Mouse (Mus musculus) lung, embryonic 15.5 days (tissue): ENCODE data around the gene Tnxb. TPM values are rescaled to one million over a fixed set of nuclear protein-coding genes. Genes with fewer than 3 reads are reported as not detected.
A peak's percentile ranks its signal among the peaks of the same experiment; 100 is the strongest.

ENCODE experiments used
- ATAC-seq: fragments of 200-750 bp; cut with Nextera tagmentation; 2 replicates; pipeline ENCODE4 v1.8.0; 2017; ENCODE audit warnings: moderate number of reproducible peaks, borderline replicate concordance; ENCODE audit not compliant: low FRiP score, low TSS enrichment; ENCODE audit errors: extremely low read depth
- H3K27ac ChIP-seq: fragments of 300-500 bp; sonication (generic); 2 replicates; pipeline ENCODE4 v1.5.1; 2015; ENCODE audit warnings: moderate library complexity, mild to moderate bottlenecking, inconsistent platforms
- H3K27me3 ChIP-seq: fragments of 300-500 bp; sonication (generic); 2 replicates; pipeline ENCODE4 v1.6.1; 2015; ENCODE audit warnings: inconsistent platforms
- H3K36me3 ChIP-seq: fragments of 300-500 bp; sonication (generic); 2 replicates; pipeline ENCODE4 v1.6.1; 2015; ENCODE audit warnings: inconsistent platforms
- H3K4me1 ChIP-seq: fragments of 300-500 bp; sonication (generic); 2 replicates; pipeline ENCODE4 v1.6.1; 2015; ENCODE audit warnings: inconsistent platforms
- H3K4me2 ChIP-seq: fragments of 300-500 bp; sonication (generic); 2 replicates; pipeline ENCODE4 v1.6.1; 2015; ENCODE audit warnings: inconsistent platforms, mild to moderate bottlenecking, moderate library complexity
- H3K4me3 ChIP-seq: fragments of 300-500 bp; sonication (generic); 2 replicates; pipeline ENCODE4 v1.5.1; 2015; ENCODE audit warnings: mild to moderate bottlenecking, inconsistent platforms
- H3K9ac ChIP-seq: fragments of 300-500 bp; sonication (generic); 2 replicates; pipeline ENCODE4 v1.6.1; 2015; ENCODE audit warnings: inconsistent platforms
- H3K9me3 ChIP-seq: fragments of 300-500 bp; sonication (generic); 2 replicates; pipeline ENCODE4 v1.6.1; 2016; ENCODE audit warnings: inconsistent platforms
- WGBS: fragments of 180-500 bp; shearing (Covaris S2); methylation state at CpG from one replicate; pipeline ENCODE4 v1.1.7; 2015; 5-methylcytosine and 5-hydroxymethylcytosine counted together
- polyA plus RNA-seq: library from polyadenylated mRNA; unstranded; fragments of >200 nt; fragmentation: Nextera tagmentation; extraction: Ambion mirVana; gene quantifications from 2 replicates; pipeline ENCODE4 v1.2.1, GENCODE M21; 2015

The Tnxb gene
- polyA plus RNA-seq, 1 experiment from 2014 or later, result 0.77 TPM

DNA sequence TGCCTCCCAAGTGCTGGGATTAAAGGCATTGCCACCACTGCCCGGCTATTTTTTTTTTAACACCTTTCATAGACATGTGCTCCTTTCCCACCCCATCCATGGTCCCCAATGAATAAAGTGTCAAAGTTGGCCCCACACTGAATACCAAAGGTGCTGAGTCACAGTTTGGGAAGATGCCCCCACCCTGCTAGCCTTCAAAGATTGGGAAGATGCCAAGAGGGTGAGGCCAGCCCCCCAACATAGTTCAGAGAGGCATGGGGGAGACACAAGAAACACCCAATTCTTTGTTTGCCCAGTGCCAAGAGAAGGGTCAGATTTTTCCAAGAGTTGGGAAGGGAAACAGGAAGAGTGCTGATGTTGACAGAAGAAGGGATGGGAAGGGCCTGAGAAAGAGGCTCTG lies 7.9 kb upstream of the Tnxb start:
- ATAC-seq, result no peak

GRCm38 (mm10) chr17:34662978-34663377 lies 7.4 kb upstream of the Tnxb start:
- Histone ChIP-seq H3K4me1 (peaks cover 12% of the 10 kb centered on the region), H3K9me3 (no peaks in the 10 kb centered on the region), H3K4me2 (no peak overlapping the region), H3K27me3 (peaks cover 54% of the 10 kb centered on the region), H3K36me3 (no peaks in the 10 kb centered on the region), H3K9ac (no peak overlapping the region), H3K27ac (no peak overlapping the region), H3K4me3 (no peak overlapping the region)
- 82% methylated on average over 8 of the region's 8 CpGs for WGBS
- ATAC-seq, result no peak

More for the DNA sequence above, 7.9 kb upstream of the Tnxb start:
- Histone ChIP-seq H3K36me3 (no peaks in the 10 kb centered on the region), H3K9ac (no peak overlapping the region), H3K4me2 (no peak overlapping the region), H3K27me3 (peaks cover 54% of the 10 kb centered on the region), H3K4me1 (peaks cover 12% of the 10 kb centered on the region), H3K4me3 (no peak overlapping the region), H3K27ac (no peak overlapping the region), H3K9me3 (no peaks in the 10 kb centered on the region)
- 69% methylated on average over 1 of the region's 1 CpGs for WGBS

GRCm38 (mm10) chr17:34663558-34663957 lies 6.8 kb upstream of the Tnxb start:
- no peak for ATAC-seq
- Histone ChIP-seq H3K4me2 (no peak overlapping the region), H3K4me1 (peaks cover 12% of the 10 kb centered on the region), H3K27ac (no peak overlapping the region), H3K9me3 (no peaks in the 10 kb centered on the region), H3K9ac (no peak overlapping the region), H3K4me3 (no peak overlapping the region), H3K27me3 (peaks cover 52% of the 10 kb centered on the region), H3K36me3 (no peaks in the 10 kb centered on the region)
- WGBS, result 45% methylated on average over 1 of the region's 1 CpGs

- Histone ChIP-seq H3K27ac (no peak overlapping the region), H3K4me3 (no peak overlapping the region), H3K4me1 (peaks cover 12% of the 10 kb centered on the region), H3K27me3 (peaks cover 52% of the 10 kb centered on the region), H3K9me3 (no peaks in the 10 kb centered on the region), H3K36me3 (no peaks in the 10 kb centered on the region), H3K9ac (no peak overlapping the region), H3K4me2 (no peak overlapping the region)
- no peak for ATAC-seq
- 56% methylated on average over 7 of the region's 7 CpGs for WGBS
Observed at GRCm38 (mm10) chr17:34664472-34664871, 5.9 kb upstream of the Tnxb start.

GRCm38 (mm10) chr17:34671151-34672066 lies 1.1 kb downstream of the Tnxb start:
- no peaks in the 10 kb centered on the region for H3K36me3 ChIP-seq
- peak overlapping the region; percentile 52 for H3K4me2 ChIP-seq
- H3K9me3 ChIP-seq, result no peaks in the 10 kb centered on the region
- WGBS, result 9% methylated on average over 88 of the region's 93 CpGs
- peaks cover 26% of the 10 kb centered on the region for H3K4me1 ChIP-seq
- H3K4me3 ChIP-seq, result peak overlapping the region; percentile 22
- peak; percentile 23; the same call in 1 of the 2 replicates for ATAC-seq
- peaks cover 71% of the 10 kb centered on the region for H3K27me3 ChIP-seq
- no peak overlapping the region for H3K27ac ChIP-seq
- H3K9ac ChIP-seq, result no peak overlapping the region

DNA sequence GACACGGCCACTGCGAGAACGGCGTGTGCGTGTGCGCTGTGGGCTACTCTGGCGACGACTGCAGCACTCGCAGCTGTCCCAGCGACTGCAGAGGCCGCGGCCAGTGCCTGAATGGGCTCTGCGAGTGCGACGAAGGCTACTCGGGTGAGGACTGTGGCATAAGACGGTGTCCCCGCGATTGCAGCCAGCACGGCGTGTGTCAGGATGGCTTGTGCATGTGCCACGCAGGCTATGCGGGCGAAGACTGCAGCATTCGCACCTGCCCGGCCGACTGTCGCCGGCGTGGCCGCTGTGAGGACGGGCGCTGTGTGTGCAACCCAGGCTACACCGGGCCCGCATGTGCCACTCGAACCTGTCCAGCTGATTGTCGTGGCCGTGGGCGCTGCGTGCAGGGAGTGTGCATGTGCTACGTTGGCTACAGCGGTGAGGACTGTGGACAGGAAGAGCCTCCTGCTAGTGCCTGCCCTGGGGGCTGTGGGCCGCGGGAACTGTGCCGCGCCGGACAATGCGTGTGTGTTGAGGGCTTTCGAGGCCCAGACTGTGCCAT lies 2.0 kb downstream of the Tnxb start:
- peak overlapping the region; percentile 52 for H3K4me2 ChIP-seq
- H3K36me3 ChIP-seq, result no peaks in the 10 kb centered on the region
- H3K9me3 ChIP-seq, result no peaks in the 10 kb centered on the region
- peak overlapping the region; percentile 22 for H3K4me3 ChIP-seq
- no peak for ATAC-seq
- peaks cover 26% of the 10 kb centered on the region for H3K4me1 ChIP-seq
- H3K9ac ChIP-seq, result no peak overlapping the region
- H3K27me3 ChIP-seq, result peaks cover 80% of the 10 kb centered on the region
- 30% methylated on average over 49 of the region's 49 CpGs for WGBS
- no peak overlapping the region for H3K27ac ChIP-seq

GRCm38 (mm10) chr17:34673139-34673538 lies 2.8 kb downstream of the Tnxb start:
- Histone ChIP-seq H3K4me2 (no peak overlapping the region), H3K4me1 (peaks cover 26% of the 10 kb centered on the region), H3K36me3 (no peaks in the 10 kb centered on the region), H3K9me3 (no peaks in the 10 kb centered on the region), H3K27ac (no peak overlapping the region), H3K4me3 (no peak overlapping the region), H3K27me3 (peaks cover 88% of the 10 kb centered on the region), H3K9ac (no peak overlapping the region)
- ATAC-seq, result no peak
- WGBS, result 82% methylated on average over 7 of the region's 7 CpGs

DNA sequence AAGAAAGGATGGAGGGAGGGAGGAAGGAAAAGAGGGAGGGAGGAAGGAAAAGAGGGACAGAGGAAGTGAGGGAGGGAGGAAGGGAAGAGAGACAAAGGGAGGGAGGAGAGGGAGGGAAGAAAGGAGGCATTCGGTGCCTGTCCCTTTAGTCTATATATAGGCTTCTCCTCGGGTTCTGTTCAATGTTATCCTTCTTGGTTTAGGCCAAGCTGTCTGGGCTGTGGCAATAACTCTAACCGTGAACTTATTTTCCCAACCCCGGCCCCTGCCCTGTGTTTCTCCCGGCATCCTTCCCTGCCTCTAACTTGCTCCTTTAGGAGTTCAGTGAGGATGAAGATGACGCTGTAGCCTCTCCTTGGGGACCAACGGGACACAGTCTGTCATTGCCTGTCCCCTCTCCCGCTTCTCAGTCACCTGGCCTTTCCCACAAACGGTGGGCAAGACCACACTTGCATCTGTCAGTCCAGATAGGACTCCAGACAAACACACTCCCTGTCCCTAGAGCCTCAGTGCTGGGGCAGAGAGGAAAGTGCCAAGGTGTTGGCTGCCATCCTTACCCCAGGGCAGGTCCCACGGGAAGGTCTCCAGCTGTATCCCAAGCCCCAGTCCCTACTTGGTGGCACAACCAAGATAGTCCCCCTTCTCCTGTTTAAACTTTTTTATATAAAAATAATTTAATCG lies 4.3 kb downstream of the Tnxb start:
- H3K27me3 ChIP-seq, result peaks cover 93% of the 10 kb centered on the region
- no peak overlapping the region for H3K4me2 ChIP-seq
- peaks cover 26% of the 10 kb centered on the region for H3K4me1 ChIP-seq
- H3K9ac ChIP-seq, result no peak overlapping the region
- ATAC-seq, result no peak
- 38% methylated on average over 11 of the region's 11 CpGs for WGBS
- H3K36me3 ChIP-seq, result no peaks in the 10 kb centered on the region
- no peaks in the 10 kb centered on the region for H3K9me3 ChIP-seq
- H3K4me3 ChIP-seq, result no peak overlapping the region
- no peak overlapping the region for H3K27ac ChIP-seq

DNA sequence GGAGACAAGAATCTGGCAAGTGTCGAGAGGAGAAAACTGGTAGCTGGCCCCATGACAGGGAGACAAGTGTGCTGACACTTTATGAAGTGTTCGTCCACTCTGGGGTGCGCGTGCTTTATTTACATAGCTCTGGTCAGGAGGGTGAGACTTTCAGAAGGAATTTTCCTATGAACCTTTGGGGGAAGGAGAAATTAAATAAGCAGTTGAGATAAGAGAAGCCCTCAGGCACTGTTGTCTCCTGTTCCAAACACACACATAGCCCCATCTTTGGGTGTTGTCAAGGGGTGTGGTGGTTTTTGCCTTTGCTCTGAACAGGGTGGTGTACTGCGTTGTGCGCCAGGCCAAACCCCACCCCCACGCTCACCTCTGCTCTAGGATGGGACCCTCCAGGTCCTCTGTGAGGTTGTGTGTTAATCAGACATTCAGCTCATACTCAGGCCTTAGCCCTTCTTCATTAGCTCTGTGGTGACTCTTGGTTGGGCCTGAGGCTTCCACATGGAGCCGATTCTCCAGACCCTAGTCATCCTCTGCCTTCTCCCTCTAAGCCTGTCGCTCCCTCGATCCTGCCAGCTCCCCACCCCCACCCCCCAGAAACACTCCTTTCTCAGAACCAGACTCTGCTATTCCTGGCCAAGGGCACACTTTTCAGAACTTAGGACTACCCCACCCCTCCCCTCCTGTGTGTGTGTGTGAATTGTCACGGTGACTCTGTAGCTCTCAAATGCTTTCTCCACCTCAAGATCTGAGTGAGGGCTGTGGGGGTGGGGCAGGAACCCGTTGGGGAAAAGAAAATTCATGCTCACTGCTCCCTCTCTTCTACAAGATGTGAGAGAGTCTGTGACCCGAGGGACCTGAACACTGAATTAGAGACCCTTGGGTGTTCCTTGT lies 5.1 kb downstream of the Tnxb start:
- 31% methylated on average over 13 of the region's 13 CpGs for WGBS
- Histone ChIP-seq H3K4me1 (peaks cover 26% of the 10 kb centered on the region), H3K9me3 (no peaks in the 10 kb centered on the region), H3K4me3 (no peak overlapping the region), H3K9ac (no peak overlapping the region), H3K27me3 (peaks cover 92% of the 10 kb centered on the region), H3K27ac (no peak overlapping the region), H3K4me2 (no peak overlapping the region), H3K36me3 (no peaks in the 10 kb centered on the region)
- no peak for ATAC-seq

DNA sequence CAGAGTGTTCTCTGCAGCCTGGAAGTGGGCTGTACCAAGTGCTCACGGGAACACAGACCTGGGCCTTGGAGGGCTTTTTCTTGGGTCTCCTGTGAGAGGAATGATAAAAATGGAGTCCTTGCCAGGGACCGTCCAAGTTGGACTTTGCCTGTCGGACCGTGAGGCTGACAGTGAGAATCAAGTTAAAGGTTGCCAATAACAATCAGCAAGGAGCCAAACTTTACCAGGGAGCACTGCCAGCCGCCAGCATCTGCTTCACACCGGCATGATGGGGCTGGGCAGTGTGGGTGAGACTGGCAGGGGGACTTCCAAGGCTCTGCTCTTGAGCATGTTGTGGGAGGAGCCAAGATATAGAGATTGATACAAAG lies 5.7 kb downstream of the Tnxb start:
- Histone ChIP-seq H3K27ac (no peak overlapping the region), H3K4me2 (no peak overlapping the region), H3K36me3 (no peaks in the 10 kb centered on the region), H3K9me3 (no peaks in the 10 kb centered on the region), H3K27me3 (peaks cover 85% of the 10 kb centered on the region), H3K9ac (no peak overlapping the region), H3K4me3 (no peak overlapping the region), H3K4me1 (peaks cover 27% of the 10 kb centered on the region)
- no peak for ATAC-seq
- WGBS, result 61% methylated on average over 6 of the region's 6 CpGs

GRCm38 (mm10) chr17:34676671-34677070 lies 6.3 kb downstream of the Tnxb start:
- ATAC-seq, result no peak
- H3K9me3 ChIP-seq, result no peaks in the 10 kb centered on the region
- H3K4me2 ChIP-seq, result no peak overlapping the region
- H3K36me3 ChIP-seq, result no peaks in the 10 kb centered on the region
- H3K4me1 ChIP-seq, result peaks cover 28% of the 10 kb centered on the region
- no peak overlapping the region for H3K4me3 ChIP-seq
- WGBS, result 51% methylated on average over 12 of the region's 12 CpGs
- no peak overlapping the region for H3K9ac ChIP-seq
- H3K27ac ChIP-seq, result no peak overlapping the region
- peaks cover 82% of the 10 kb centered on the region for H3K27me3 ChIP-seq
